Mouse (Mus musculus): Measurements from ENCODE around the gene Grasp. TPM values are rescaled to one million over a fixed set of nuclear protein-coding genes. Genes with fewer than 3 reads are reported as not detected.

The Grasp gene
- total and polyA plus RNA-seq, 3 experiments = 4.1 to 6.3 TPM; not detected in 1

DNA sequence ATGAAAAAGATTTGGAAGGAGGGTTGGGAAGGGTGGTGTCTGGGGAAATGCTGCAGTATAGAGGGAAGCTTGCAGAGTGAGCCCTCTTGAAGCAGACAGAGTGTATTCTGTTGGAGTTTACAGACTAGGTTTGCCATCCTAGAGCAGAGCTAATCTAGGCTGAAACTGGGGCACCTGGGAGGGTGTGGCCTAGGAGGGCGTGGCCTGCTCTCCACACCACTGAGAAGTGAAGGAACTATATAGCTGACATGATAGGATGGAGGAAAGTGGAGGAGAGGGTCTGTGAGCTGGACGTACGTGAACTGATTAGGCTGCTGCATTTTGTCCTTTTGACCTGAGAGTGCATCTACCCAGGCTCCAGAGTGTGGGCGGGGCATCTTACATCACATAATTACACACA is 20.3 kb upstream of the Grasp start:
- Histone ChIP-seq H3K27ac (ENCODE audit: control insufficient read depth, low read depth, low read length) (no peak overlapping the region), H3K27me3 (ENCODE audit: control insufficient read depth in 1 of 2, insufficient read depth in 2 of 2, low read length in 2 of 2) (no peaks in the 10 kb centered on the region), H3K9me3 (replicated peaks; ENCODE audit: insufficient read depth, low read length) (no peaks in the 10 kb centered on the region), H3K4me3 (ENCODE audit: control insufficient read depth in 1 of 2, insufficient read depth in 1 of 2, low read depth in 2 of 2, low read length in 2 of 2) (no peak overlapping the region), H3K36me3 (ENCODE audit: control insufficient read depth in 1 of 2, insufficient read depth in 2 of 2, low read length in 2 of 2) (peaks cover 0 to 2% of the 10 kb centered on the region in 2 experiments; a peak in 1 of 4 replicates), H3K4me1 (ENCODE audit: control insufficient read depth in 1 of 2, insufficient read depth in 2 of 2, low read length in 2 of 2) (no peaks in the 10 kb centered on the region), H3K79me2 (ENCODE audit: control insufficient read depth, insufficient read depth, low read length, poor library complexity) (no peaks in the 10 kb centered on the region), H3K9ac (ENCODE audit: control insufficient read depth, low read depth, low read length, poor library complexity, severe bottlenecking) (no peak overlapping the region)
- no peak for DNase-seq (ENCODE audit: low read depth, low spot score)
- TF ChIP-seq MEF2A (IDR thresholded peaks at IDR 0.05; ENCODE audit: extremely low read depth, insufficient replicate concordance, low read depth, low read length, poor library complexity, severe bottlenecking) = no peak
- TF ChIP-seq MYC (IDR thresholded peaks at IDR 0.05; ENCODE audit: low read depth, low read length) = no peak
- no peak for TF ChIP-seq NRF1 (IDR thresholded peaks at IDR 0.05; ENCODE audit: insufficient read depth, low read depth, low read length, poor library complexity, severe bottlenecking)
- TF ChIP-seq MAFK (IDR thresholded peaks at IDR 0.05; ENCODE audit: borderline replicate concordance, low read depth, low read length) = no peak
- TF ChIP-seq RAD21 (IDR thresholded peaks at IDR 0.05; ENCODE audit: low read depth, low read length) = no peak
- TF ChIP-seq SIN3A (IDR thresholded peaks at IDR 0.05; ENCODE audit: low read length) = no peak
- no peak for TF ChIP-seq POLR2AphosphoS2 (IDR thresholded peaks at IDR 0.05; ENCODE audit: low read length)
- no peak for TF ChIP-seq RCOR1 (IDR thresholded peaks at IDR 0.05; ENCODE audit: low read depth, low read length)
- TF ChIP-seq ETS1 (IDR thresholded peaks at IDR 0.05; ENCODE audit: low read depth, low read length) = no peak
- TF ChIP-seq USF1 (IDR thresholded peaks at IDR 0.05; ENCODE audit: low read depth, low read length) = no peak

DNA sequence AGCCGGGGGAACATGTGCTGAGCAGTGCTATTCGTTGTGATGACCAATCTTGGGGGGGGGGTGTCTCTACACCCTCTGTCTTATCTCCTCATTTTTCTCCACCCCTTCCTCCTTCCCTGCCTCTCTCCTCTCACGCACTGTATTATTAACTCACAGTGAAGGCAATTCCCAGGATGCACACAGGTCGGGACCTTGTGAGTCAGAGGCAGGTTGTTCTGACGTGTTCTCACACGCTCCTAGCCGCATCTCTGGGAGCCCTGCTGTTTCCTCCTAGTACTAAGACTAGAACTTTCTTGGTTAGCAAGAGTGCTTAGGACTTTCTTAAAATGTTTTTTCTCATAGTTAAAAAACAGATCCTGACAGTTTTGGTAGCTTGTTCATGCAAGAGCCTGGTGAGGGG is 19.2 kb upstream of the Grasp start:
- peaks cover 0 to 2% of the 10 kb centered on the region in 2 experiments; a peak in 1 of 4 replicates for H3K36me3 ChIP-seq (ENCODE audit: control insufficient read depth in 1 of 2, insufficient read depth in 2 of 2, low read length in 2 of 2)
- H3K79me2 ChIP-seq (ENCODE audit: control insufficient read depth, insufficient read depth, low read length, poor library complexity) = no peaks in the 10 kb centered on the region
- no peak for DNase-seq (ENCODE audit: low read depth, low spot score)
- H3K4me3 ChIP-seq (ENCODE audit: control insufficient read depth in 1 of 2, insufficient read depth in 1 of 2, low read depth in 2 of 2, low read length in 2 of 2) = no peak overlapping the region
- H3K4me1 ChIP-seq (ENCODE audit: control insufficient read depth in 1 of 2, insufficient read depth in 2 of 2, low read length in 2 of 2) = no peaks in the 10 kb centered on the region
- TF ChIP-seq ZMIZ1 (IDR thresholded peaks at IDR 0.05; ENCODE audit: low read depth, low read length) = no peak
- TF ChIP-seq SIN3A (IDR thresholded peaks at IDR 0.05; ENCODE audit: low read length) = no peak
- TF ChIP-seq GABPA (IDR thresholded peaks at IDR 0.05; ENCODE audit: low read depth, low read length) = no peak
- TF ChIP-seq ZNF384 (IDR thresholded peaks at IDR 0.05; ENCODE audit: low read depth, low read length) = no peak
- no peak for TF ChIP-seq RCOR1 (IDR thresholded peaks at IDR 0.05; ENCODE audit: low read depth, low read length)
- no peak overlapping the region for H3K9ac ChIP-seq (ENCODE audit: control insufficient read depth, low read depth, low read length, poor library complexity, severe bottlenecking)
- no peaks in the 10 kb centered on the region for H3K27me3 ChIP-seq (ENCODE audit: control insufficient read depth in 1 of 2, insufficient read depth in 2 of 2, low read length in 2 of 2)
- no peak overlapping the region for H3K27ac ChIP-seq (ENCODE audit: control insufficient read depth, low read depth, low read length)
- H3K9me3 ChIP-seq (replicated peaks; ENCODE audit: insufficient read depth, low read length) = no peaks in the 10 kb centered on the region

DNA sequence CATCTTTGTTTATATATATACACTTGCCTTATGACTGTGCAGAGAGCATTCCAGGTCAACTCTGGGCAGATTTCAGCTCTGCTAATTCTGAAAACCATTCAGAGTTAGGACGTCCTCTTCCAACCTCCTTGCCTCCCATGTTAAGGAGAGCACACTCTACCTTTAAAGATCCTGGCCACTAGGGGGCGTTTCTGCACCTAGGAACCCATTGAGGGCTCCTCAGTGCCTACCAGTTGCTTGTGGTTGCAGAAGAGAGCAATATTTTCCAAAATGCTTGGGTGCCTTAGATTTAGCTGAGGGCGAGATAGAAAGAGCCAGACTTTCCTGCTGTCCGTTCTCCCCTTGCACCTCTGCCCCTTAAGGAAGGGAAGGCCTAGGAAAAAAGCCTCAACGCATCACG is 13.8 kb upstream of the Grasp start:
- DNase-seq (ENCODE audit: low read depth, low spot score) = peak; percentile 85
- TF ChIP-seq ZC3H11A (IDR thresholded peaks at IDR 0.05; ENCODE audit: low read depth, low read length) = 0 out of 2 replicates have a peak, but pooled peaks have one; percentile 45
- TF ChIP-seq RCOR1 (IDR thresholded peaks at IDR 0.05; ENCODE audit: low read depth, low read length) = no peak
- TF ChIP-seq MYB (IDR thresholded peaks at IDR 0.05; ENCODE audit: low read depth, low read length) = no peak
- TF ChIP-seq SMC3 (IDR thresholded peaks at IDR 0.05; ENCODE audit: low read depth, low read length) = peak; percentile 79
- TF ChIP-seq CHD1 (IDR thresholded peaks at IDR 0.05; ENCODE audit: low read depth, low read length) = no peak
- TF ChIP-seq CTCF (IDR thresholded peaks at IDR 0.05 in 2 of 3, conservative IDR thresholded peaks at IDR 0.05 in 1 of 3; ENCODE audit: control insufficient read depth in 1 of 3, insufficient read depth in 1 of 3, low read depth in 2 of 3, low read length in 3 of 3, poor library complexity in 1 of 3, severe bottlenecking in 1 of 3) = peak; percentile 87 to 94 (median 94)
- TF ChIP-seq RAD21 (IDR thresholded peaks at IDR 0.05; ENCODE audit: low read depth, low read length) = peak; percentile 73
- TF ChIP-seq JUND (IDR thresholded peaks at IDR 0.05; ENCODE audit: low read depth, low read length) = no peak
- no peak for TF ChIP-seq TAL1 (IDR thresholded peaks at IDR 0.05; ENCODE audit: low read length)
- Histone ChIP-seq H3K27ac (ENCODE audit: control insufficient read depth, low read depth, low read length) (no peak overlapping the region), H3K79me2 (ENCODE audit: control insufficient read depth, insufficient read depth, low read length, poor library complexity) (no peaks in the 10 kb centered on the region), H3K9ac (ENCODE audit: control insufficient read depth, low read depth, low read length, poor library complexity, severe bottlenecking) (no peak overlapping the region), H3K36me3 (ENCODE audit: control insufficient read depth in 1 of 2, insufficient read depth in 2 of 2, low read length in 2 of 2) (peaks cover 0 to 2% of the 10 kb centered on the region in 2 experiments; a peak in 1 of 4 replicates), H3K27me3 (ENCODE audit: control insufficient read depth in 1 of 2, insufficient read depth in 2 of 2, low read length in 2 of 2) (no peaks in the 10 kb centered on the region), H3K4me1 (ENCODE audit: control insufficient read depth in 1 of 2, insufficient read depth in 2 of 2, low read length in 2 of 2) (no peaks in the 10 kb centered on the region), H3K9me3 (replicated peaks; ENCODE audit: insufficient read depth, low read length) (no peaks in the 10 kb centered on the region), H3K4me3 (ENCODE audit: control insufficient read depth in 1 of 2, insufficient read depth in 1 of 2, low read depth in 2 of 2, low read length in 2 of 2) (no peak overlapping the region)
